10 mouse cellular contexts compared by ENCODE assay signal in the genomic region with DNA sequence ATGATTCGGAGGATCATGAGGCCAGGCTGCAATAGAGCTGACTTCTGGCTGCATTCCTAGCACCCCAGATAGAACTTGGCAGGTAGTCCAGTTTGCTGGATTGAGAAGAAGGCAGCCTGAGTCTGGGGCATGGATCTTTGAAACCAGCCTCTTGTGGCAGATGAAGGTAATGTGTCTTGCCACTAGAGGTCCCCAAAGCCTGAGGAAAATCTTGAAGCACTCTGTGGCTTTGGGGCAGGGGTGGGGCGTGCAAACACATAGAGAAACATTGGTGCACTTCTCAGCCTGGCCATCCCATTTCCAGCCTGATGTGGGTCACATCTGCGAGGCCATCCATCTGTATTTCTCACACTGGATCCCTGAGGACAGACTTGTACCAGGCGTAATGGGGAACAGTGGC. TPM values are rescaled to one million over a fixed set of nuclear protein-coding genes. Genes with fewer than 3 reads are reported as not detected.
DNase-seq lines count a peak whose midpoint lies in the region; ATAC-seq and TF ChIP-seq lines count a peak whose summit lies in the region.
"Had no signal": no experiment of that assay in that cellular context is flagged by ENCODE, and none has a peak within 500 bp of the region (broad histone marks: within the 10 kb centered on the region; RNA-seq: fewer than 3 reads in every experiment).

No protein-coding gene starts in this region.

- no peak for ATAC-seq in heart, embryonic 11.5 days (replicated peaks; ENCODE audit: insufficient number of reproducible peaks, low FRiP score, low TSS enrichment)
- ATAC-seq in inflammation-experienced regulatory T-cells, adult 6 months = peak; percentile 84
- no peak for ATAC-seq in erythroblast, adult 5-6 weeks (replicated peaks; ENCODE audit: low FRiP score, poor library complexity, severe bottlenecking)

- H3K4me1 ChIP-seq in heart, adult 2 months (ENCODE audit: control insufficient read depth, insufficient read depth, low read length) = peaks cover 3% of the 10 kb centered on the region
- H3K4me1 ChIP-seq in heart, embryonic 11.5 days (ENCODE audit: control insufficient read depth, insufficient read depth, low read length) = peaks cover 13% of the 10 kb centered on the region

- no peaks in the 10 kb centered on the region for H3K27me3 ChIP-seq in heart, adult 2 months (ENCODE audit: control insufficient read depth, insufficient read depth, low read length)
- H3K27me3 ChIP-seq in heart, embryonic 11.5 days (ENCODE audit: control insufficient read depth, insufficient read depth, low read length) = no peaks in the 10 kb centered on the region
- H3K27me3 ChIP-seq: embryonic facial prominence, embryonic 13.5 days; limb, embryonic 13.5 days had no signal

- H3K79me2 ChIP-seq in heart, adult 2 months (replicated peaks; ENCODE audit: control insufficient read depth, insufficient read depth, low read length) = peaks cover 6% of the 10 kb centered on the region

- TF ChIP-seq EP300 in heart, adult 2 months (IDR thresholded peaks at IDR 0.05; ENCODE audit: insufficient read depth, low read depth, low read length) = no peak

- peaks cover 10% of the 10 kb centered on the region for H3K36me3 ChIP-seq in heart, adult 2 months (ENCODE audit: control insufficient read depth, insufficient read depth, low read length)
- peaks cover 44% of the 10 kb centered on the region for H3K36me3 ChIP-seq in heart, embryonic 11.5 days (ENCODE audit: control insufficient read depth, insufficient read depth, low read length)

- no peaks in the 10 kb centered on the region for H3K9me3 ChIP-seq in heart, embryonic 11.5 days (replicated peaks; ENCODE audit: control insufficient read depth, low read length)
- H3K9me3 ChIP-seq: embryonic facial prominence, embryonic 13.5 days; limb, embryonic 13.5 days had no signal

- intact Hi-C loops in heart, adult 2 months (cut with DNase I) = no loop called here

- 82% methylated on average over 4 of the region's 4 CpGs for WGBS in heart, adult 2 months
- 87% methylated on average over 4 of the region's 4 CpGs for WGBS in heart, embryonic 11.5 days (ENCODE audit: insufficient replicate concordance)

- no peak overlapping the region for H3K4me3 ChIP-seq in heart, adult 2 months
- H3K4me3 ChIP-seq in heart, embryonic 11.5 days (ENCODE audit: low read depth, low read length) = no peak overlapping the region
- H3K4me3 ChIP-seq: embryonic facial prominence, embryonic 13.5 days; limb, embryonic 13.5 days had no signal

- peak; percentile 68 for TF ChIP-seq CTCF in heart, adult 2 months (IDR thresholded peaks at IDR 0.05)

- peak in 1 of 2 experiments; percentile 30 for DNase-seq in heart, adult 2 months
- DNase-seq in spleen, adult 12 weeks (ENCODE audit: low spot score) = peak; percentile 20
- DNase-seq in spleen, adult 18-20 months = no peak
- peak; percentile 77 for DNase-seq in brain, adult 2 months (ENCODE audit: low read depth, low spot score)
- DNase-seq in thymus, postnatal 25 days = peak; percentile 53

- H3K27ac ChIP-seq in heart, adult 2 months = no peak overlapping the region
- H3K27ac ChIP-seq in heart, embryonic 11.5 days (ENCODE audit: low read depth, low read length) = no peak overlapping the region
- H3K27ac ChIP-seq: embryonic facial prominence, embryonic 13.5 days; limb, embryonic 13.5 days had no signal

- H3K9ac ChIP-seq in heart, adult 2 months (ENCODE audit: low read depth, low read length) = no peak overlapping the region
- no peak overlapping the region for H3K9ac ChIP-seq in heart, embryonic 11.5 days (ENCODE audit: low read depth, low read length)
- H3K9ac ChIP-seq: embryonic facial prominence, embryonic 13.5 days; limb, embryonic 13.5 days had no signal

- no peak overlapping the region for H3K4me2 ChIP-seq in heart, embryonic 11.5 days
- H3K4me2 ChIP-seq: embryonic facial prominence, embryonic 13.5 days; limb, embryonic 13.5 days had no signal

- no peak for TF ChIP-seq POLR2A in heart, adult 2 months (IDR thresholded peaks at IDR 0.05; ENCODE audit: insufficient read depth, low read depth, low read length)

RNA-seq across cellular contexts. Expression of a gene that starts 10.1 kb away (rescaled TPM):
- total RNA-seq in heart, adult 2 months (2021) = 10 to 100 TPM in 1 of 2 experiments, 1 to 10 TPM in 1; 9.2 to 10.3 TPM
- 11.8 and 12.6 TPM in 2 replicates for polyA plus RNA-seq in heart, adult 2 months (2012; rRNA removed)
- polyA plus RNA-seq in heart, embryonic 11.5 days (2014; fragmentation: Nextera tagmentation; extraction: Ambion mirVana) = 14.9 and 15.7 TPM in 2 replicates
- polyA plus RNA-seq in inflammation-experienced regulatory T-cells, adult 6 months (2017; shearing (Covaris generic)) = 10 to 100 TPM in 2 of 3 experiments, 1 to 10 TPM in 1; 8.9 to 11.3 (median 11.3) TPM
- total RNA-seq in erythroblast, adult 5-6 weeks (2015; ENCODE audit: low replicate concordance) = 1.9 and 2.7 TPM in 2 replicates
- 2.0 and 2.1 TPM in 2 replicates for total RNA-seq in erythroblast, adult 5-6 weeks (2017; ENCODE audit: low replicate concordance)

RNA-seq across cellular contexts. Expression of a gene that starts 10.4 kb away (rescaled TPM):
- total RNA-seq in heart, adult 2 months (2021) = 1 to 10 TPM; 4.5 to 4.6 TPM
- polyA plus RNA-seq in heart, adult 2 months (2012; rRNA removed) = 10.3 and 12.1 TPM in 2 replicates
- polyA plus RNA-seq in heart, embryonic 11.5 days (2014; fragmentation: Nextera tagmentation; extraction: Ambion mirVana) = 5.7 and 8.1 TPM in 2 replicates
- polyA plus RNA-seq in inflammation-experienced regulatory T-cells, adult 6 months (2017; shearing (Covaris generic)) = 1 to 10 TPM; 3.1 to 4.9 (median 3.2) TPM
- total RNA-seq in erythroblast, adult 5-6 weeks (2015; ENCODE audit: low replicate concordance) = 4.0 and 8.1 TPM in 2 replicates
- 6.6 and 14.4 TPM in 2 replicates for total RNA-seq in erythroblast, adult 5-6 weeks (2017; ENCODE audit: low replicate concordance)

Comparison
In these comparisons a context has a peak if more than half of its experiments do, and no peak if none do; other contexts are left out.
1. DNase-seq: peak in spleen, adult 12 weeks (single experiment), brain, adult 2 months (single experiment) and thymus, postnatal 25 days (single experiment); none in spleen, adult 18-20 months (0 of 2).